Mouse (Mus musculus): ENCODE data around the gene Spata18.

Gene Spata18

GRCm38 (mm10) chr5:73651061-73651854, at the start of gene Spata18:
Gene Spata18 (plus strand): TSS chr5:73651379.
- no peak for DNase-seq (ENCODE audit: low spot score in 2 of 2)

GRCm38 (mm10) chr5:73602865-73603264, 48.3 kb upstream of the Spata18 start:
- DNase-seq (ENCODE audit: low spot score in 2 of 2) = no peak

- DNase-seq (ENCODE audit: low spot score in 2 of 2) = no peak
Observed at GRCm38 (mm10) chr5:73604542-73604941, 46.6 kb upstream of the Spata18 start.

- DNase-seq (ENCODE audit: low spot score in 2 of 2) = no peak
Observed at GRCm38 (mm10) chr5:73604964-73605363, 46.2 kb upstream of the Spata18 start.

GRCm38 (mm10) chr5:73611071-73611470, 40.1 kb upstream of the Spata18 start:
- DNase-seq (ENCODE audit: low spot score in 2 of 2) = no peak

- DNase-seq (ENCODE audit: low spot score in 2 of 2) = no peak
Observed at GRCm38 (mm10) chr5:73613296-73613695, 37.9 kb upstream of the Spata18 start.

- DNase-seq (ENCODE audit: low spot score in 2 of 2) = no peak
Observed at GRCm38 (mm10) chr5:73615211-73615610, 36.0 kb upstream of the Spata18 start.

- no peak for DNase-seq (ENCODE audit: low spot score in 2 of 2)
Observed at GRCm38 (mm10) chr5:73618969-73619368, 32.2 kb upstream of the Spata18 start.

- DNase-seq (ENCODE audit: low spot score in 2 of 2) = no peak
Observed at GRCm38 (mm10) chr5:73625505-73625904, 25.7 kb upstream of the Spata18 start.

- no peak for DNase-seq (ENCODE audit: low spot score in 2 of 2)
Observed at GRCm38 (mm10) chr5:73626842-73627241, 24.3 kb upstream of the Spata18 start.

GRCm38 (mm10) chr5:73627559-73627958, 23.6 kb upstream of the Spata18 start:
- no peak for DNase-seq (ENCODE audit: low spot score in 2 of 2)

GRCm38 (mm10) chr5:73627991-73628390, 23.2 kb upstream of the Spata18 start:
- DNase-seq (ENCODE audit: low spot score in 2 of 2) = no peak

GRCm38 (mm10) chr5:73630141-73630540, 21.0 kb upstream of the Spata18 start:
- DNase-seq (ENCODE audit: low spot score in 2 of 2) = peak in 1 of 2 experiments; percentile 7

- DNase-seq (ENCODE audit: low spot score in 2 of 2) = no peak
Observed at GRCm38 (mm10) chr5:73631001-73631558, 20.1 kb upstream of the Spata18 start.

GRCm38 (mm10) chr5:73632291-73632690, 18.9 kb upstream of the Spata18 start, which contains the start of gene Lrrc66:
Gene Lrrc66 (minus strand): TSS chr5:73632526.
- no peak for DNase-seq (ENCODE audit: low spot score in 2 of 2)

GRCm38 (mm10) chr5:73633141-73633540, 18.0 kb upstream of the Spata18 start:
- DNase-seq (ENCODE audit: low spot score in 2 of 2) = peak; percentile 50 to 60

GRCm38 (mm10) chr5:73637337-73638107, 13.7 kb upstream of the Spata18 start:
- DNase-seq (ENCODE audit: low spot score in 2 of 2) = no peak

GRCm38 (mm10) chr5:73641058-73641457, 10.1 kb upstream of the Spata18 start:
- no peak for DNase-seq (ENCODE audit: low spot score in 2 of 2)

GRCm38 (mm10) chr5:73642091-73642490, 9.1 kb upstream of the Spata18 start:
- peak in 1 of 2 experiments; percentile 25 for DNase-seq (ENCODE audit: low spot score in 2 of 2)

- DNase-seq (ENCODE audit: low spot score in 2 of 2) = peak; percentile 71 to 80
Observed at GRCm38 (mm10) chr5:73647261-73647900, 3.8 kb upstream of the Spata18 start, which contains the start of gene Sgcb. Gene Sgcb (minus strand): TSS chr5:73647790.

GRCm38 (mm10) chr5:73650365-73650964, 714 bp upstream of the Spata18 start:
- peak in 1 of 2 experiments; percentile 3 for DNase-seq (ENCODE audit: low spot score in 2 of 2)

- no peak for DNase-seq (ENCODE audit: low spot score in 2 of 2)
Observed at GRCm38 (mm10) chr5:73651855-73652201, 649 bp downstream of the Spata18 start.
